Mouse (Mus musculus) natural killer cell, adult 2 months (primary cell): ENCODE results near the gene Lyst.
"Not testable (repeated sequence)": the region's sequence is repeated elsewhere in the genome, so short reads cannot be mapped to it uniquely, and the experiment has no call there.

Experiments used
- DNase-seq, 2 experiments: peaks; one replicate each; pipeline ENCODE4 v3.0.0; 2022; ENCODE audit warnings: low spot score in 2 of 2

The Lyst gene

GRCm38 (mm10) chr13:13590048-13591011, at the start of gene Lyst:
TSS of gene Lyst (plus strand) at chr13:13590397.
- DNase-seq, result peak; percentile 95

- DNase-seq, result not testable (repeated sequence)
These were observed 47.1 kb upstream of the Lyst start for GRCm38 (mm10) chr13:13543073-13543472.

DNA sequence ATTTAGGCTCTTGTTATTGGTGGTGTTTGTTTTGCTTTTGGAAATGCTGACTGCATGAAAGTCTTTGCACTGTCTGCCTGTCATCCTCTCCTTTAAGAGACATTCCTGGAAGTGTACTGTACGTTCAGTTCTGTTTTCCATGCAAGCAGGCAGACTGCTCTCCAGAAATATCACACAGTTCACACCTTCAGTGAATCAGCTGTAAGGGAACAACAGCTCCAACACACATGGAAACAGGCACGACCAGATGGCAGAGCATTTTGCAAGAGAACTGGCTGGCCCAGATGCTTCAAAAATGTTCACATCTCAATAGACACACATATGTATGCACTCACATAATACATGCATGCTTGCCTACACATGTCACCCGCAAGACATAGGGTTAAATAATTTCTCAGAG, 43.4 kb upstream of the Lyst start:
- DNase-seq, result no peak

DNA sequence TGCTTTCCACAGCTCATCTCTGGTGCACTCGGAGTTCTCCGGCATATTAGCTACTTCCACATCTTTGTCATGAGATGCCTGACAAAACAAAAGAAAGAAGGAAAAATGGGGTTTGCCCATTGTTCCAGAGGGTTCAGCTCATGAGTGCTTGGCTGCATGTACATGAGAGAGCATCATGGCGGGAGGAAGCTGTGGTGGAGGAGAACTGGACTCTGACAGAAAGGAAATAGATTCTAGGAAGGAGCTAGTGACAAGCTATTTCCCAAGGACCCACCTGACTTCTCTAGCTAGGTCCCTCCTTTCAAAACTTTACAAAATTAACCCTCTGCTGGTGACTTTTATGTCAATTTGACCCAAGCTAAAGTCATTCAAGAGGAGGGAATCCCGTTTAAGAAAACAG, 42.3 kb upstream of the Lyst start:
- no peak for DNase-seq

- DNase-seq, result no peak
These were observed 41.6 kb upstream of the Lyst start for GRCm38 (mm10) chr13:13548431-13549190.

DNA sequence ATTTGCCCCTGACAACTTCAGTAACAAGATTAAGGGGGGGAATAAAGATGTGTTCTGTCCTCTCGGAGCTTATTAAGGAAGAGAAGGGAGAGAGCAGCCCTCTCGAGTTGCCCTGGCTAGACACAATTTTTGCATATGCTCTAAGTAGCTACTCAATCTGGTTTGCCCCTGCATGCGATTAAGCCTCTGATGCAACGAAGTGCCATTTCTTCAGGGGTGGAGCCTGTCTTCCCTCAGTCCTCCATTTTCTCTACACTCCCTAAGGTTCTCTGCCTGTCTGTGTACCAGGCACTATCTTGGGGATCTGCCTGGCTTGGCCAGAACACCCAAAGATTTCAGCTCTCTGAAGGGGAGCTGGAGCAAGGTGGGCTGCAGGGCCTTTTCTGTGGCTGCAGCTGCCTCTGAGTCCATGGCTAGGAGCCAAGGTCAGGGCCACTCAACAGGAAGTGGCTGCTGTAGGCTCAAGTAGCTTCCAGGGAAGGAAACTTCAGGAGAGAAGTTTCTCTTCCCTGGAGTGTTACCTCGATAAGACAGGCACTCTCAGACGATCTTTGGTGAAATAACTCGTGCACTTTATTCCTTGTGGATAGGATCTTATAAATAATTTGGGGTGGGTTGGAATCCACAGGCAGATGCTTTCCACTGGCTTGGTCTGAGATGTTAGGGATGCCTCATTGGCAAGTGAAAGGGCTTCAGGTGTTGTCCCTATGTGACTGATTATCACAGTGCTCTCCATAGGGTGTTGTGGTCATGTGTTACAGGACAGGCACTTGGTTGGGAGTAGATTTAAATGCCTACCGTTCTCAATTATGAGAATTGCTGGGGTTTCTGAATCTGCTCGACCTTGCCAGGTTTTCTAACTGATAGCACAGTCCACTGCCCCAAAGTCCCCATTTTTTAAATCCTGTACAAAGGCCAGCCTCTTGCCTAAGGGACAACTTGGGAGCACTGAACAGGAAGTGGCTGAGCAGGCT, 40.2 kb upstream of the Lyst start:
- no peak for DNase-seq

DNA sequence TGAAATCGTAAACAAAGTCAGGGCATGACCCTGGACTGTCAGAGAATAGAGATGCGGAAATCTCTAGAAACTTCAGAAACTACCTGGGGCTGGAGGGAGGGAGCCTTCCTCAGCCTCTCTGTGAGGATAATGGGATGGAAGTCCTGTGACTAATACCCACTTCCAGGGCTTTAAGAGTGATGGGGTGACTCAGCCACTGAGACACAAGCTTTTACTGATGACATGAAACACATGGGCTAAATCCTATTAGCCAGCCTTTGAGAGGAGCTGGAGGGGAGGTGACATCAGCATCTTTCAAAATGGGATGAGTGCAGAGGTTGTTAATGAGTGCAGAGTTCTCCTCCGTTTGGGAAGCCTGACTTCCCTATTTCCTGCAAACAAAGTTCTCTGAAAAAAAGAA, 38.2 kb upstream of the Lyst start:
- no peak for DNase-seq

DNA sequence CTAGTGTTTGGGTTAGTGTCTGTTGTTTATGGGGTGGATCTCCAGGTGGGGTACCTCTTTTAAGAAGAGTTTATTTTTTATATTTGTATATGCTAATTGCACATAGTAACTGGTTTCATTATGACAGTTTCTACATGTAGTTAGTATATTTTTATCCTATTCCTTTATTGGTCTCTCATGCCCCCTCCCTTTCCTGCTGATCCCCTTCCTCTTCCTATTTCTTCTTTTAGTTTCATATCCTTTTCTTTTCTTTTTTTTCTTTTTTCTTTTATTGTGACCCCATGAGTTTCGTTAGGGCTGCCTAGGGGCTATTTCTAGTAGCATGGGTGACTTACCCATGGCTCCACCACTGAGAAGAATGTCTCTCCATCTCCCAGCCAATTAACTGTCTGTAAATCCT, 36.5 kb upstream of the Lyst start:
- DNase-seq, result no peak

GRCm38 (mm10) chr13:13555196-13555595, 35.0 kb upstream of the Lyst start:
- DNase-seq, result no peak

- no peak for DNase-seq
These were observed 33.0 kb upstream of the Lyst start for GRCm38 (mm10) chr13:13557001-13557743.

- DNase-seq, result no peak
These were observed 31.9 kb upstream of the Lyst start for GRCm38 (mm10) chr13:13558251-13558650.

DNA sequence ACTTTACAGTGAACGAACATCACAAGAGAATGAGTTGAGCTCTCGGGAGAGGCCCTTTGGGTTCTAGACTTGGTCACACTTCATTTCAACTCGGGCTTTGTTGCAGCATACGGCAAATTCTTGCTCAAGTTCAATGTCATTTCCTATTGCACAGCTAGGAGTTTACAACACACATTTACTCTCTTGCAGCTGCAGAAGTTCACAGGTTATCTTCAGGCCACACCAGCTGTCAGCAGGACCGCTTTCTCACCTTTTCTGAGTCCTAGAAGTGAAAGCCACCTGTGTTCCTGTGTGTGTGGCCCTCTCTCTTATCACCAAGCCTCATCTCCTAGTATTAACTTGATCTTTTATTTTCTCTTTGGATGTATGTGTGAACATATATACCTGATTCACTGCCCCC, 31.3 kb upstream of the Lyst start:
- no peak for DNase-seq

- DNase-seq, result no peak
These were observed 27.6 kb upstream of the Lyst start for GRCm38 (mm10) chr13:13562571-13562970.

DNA sequence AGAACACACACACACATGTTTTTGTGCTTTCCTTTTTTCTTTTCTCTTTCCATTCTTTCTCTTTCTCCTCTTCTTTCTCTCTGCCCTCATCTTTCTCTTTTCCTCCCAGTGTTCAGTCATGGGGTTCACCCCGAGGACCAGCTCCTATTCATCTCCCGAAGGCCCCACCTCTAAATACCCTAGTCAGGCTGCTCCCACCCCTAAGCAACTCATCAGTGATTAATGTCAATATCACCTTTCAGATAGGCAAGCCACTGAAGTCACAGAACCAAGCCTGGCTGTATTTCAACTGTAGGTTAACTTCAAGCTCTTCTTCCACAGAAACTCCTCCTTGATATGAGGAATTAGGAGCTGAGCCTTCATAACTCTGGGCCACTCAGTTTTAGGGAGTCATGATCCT, 26.1 kb upstream of the Lyst start:
- DNase-seq, result no peak

GRCm38 (mm10) chr13:13564541-13564940, 25.7 kb upstream of the Lyst start:
- peak; percentile 68 to 76 for DNase-seq

DNA sequence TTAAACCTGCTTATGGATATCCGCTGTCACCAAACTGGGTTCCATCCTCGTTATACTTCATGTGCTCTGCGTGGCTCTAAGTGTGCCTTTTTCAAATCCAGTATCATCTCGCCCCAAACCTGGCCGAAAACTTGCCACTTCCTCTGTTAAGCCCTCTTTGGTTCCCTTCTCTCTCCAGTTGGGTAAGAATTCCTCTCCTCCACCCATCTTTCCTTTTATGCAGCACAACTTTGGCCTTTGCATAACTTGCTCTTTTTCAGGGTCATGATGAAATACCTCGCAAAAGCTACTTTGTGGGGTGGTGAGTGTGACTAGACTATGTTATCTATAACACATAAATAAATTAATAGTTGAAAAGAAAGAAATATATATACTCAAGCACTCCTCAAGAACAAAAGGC, 22.6 kb upstream of the Lyst start:
- no peak for DNase-seq

DNA sequence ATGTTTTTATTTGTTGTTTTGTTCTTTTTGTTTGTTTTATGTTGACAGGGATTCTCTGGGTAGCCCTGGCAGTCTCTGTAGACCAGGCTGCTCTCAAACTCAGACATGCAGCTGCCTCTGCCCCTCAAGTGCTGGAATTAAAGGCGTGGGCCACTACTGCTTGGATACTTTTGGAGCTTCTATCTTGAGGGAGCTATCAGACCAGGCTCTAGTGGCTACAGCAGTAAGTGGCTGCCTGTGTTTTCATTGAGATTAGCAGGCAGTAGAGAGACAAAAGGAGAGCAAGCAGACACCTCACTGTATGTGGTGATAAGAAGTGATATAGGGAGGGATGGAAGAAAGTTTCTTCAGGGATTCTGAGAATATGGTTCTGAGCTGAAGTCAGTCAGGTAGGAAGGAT, 21.4 kb upstream of the Lyst start:
- DNase-seq, result no peak

DNA sequence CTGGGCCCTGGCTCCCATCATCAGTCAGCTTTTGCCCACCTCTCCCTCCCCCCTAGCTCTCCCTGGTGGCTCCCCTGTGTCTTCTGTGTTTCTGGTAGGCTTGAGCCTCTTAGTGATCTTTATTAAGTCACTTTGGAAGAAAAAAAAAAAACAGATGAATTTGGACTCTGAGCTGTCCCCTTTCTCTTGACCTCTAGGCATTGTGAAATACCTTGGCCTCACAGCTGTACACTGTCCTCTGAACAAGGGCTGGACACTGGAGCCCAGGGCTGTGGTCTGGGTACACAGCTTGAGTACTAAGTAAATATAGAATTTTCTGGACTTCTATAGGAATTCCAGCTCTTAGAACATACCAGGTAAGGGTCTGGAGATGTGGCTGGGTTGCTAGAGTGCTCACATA, 20.6 kb upstream of the Lyst start:
- DNase-seq, result no peak

DNA sequence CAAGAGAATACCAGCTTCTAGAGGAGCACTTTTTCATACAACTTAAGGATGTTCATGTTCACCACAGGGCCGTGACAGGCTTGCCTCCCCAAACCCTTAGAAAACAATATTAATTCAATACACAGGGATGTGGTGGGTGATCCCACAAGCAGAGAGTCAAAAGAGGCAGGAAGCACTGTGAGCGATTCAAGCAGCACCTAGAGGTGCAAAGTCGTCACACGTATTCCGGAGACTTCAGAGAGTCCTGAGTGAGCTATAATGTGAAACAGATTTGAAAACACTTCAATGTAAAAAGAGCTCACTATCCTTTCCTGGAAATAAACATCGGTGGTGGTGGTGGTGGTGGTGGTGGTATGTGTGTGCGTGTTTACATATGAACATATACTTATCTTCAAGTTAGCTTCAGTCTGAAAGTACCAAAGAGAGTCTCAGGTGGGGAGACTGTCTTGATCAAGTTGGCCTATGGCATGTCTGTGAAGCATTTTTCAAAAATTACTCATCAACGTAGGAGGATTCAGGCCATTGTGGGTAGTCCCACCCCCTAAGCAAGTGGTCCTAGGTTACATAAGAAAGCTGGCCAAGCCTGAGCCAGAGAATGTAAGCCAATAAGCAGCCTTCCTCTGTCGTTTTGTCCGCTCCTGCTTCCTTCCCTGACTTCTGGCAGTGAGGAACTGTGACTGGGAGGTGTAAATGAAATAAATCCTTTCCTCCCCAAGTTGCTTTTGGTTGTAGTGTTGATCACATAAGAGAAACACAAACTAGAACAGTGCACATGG, 17.9 kb upstream of the Lyst start:
- DNase-seq, result no peak

DNA sequence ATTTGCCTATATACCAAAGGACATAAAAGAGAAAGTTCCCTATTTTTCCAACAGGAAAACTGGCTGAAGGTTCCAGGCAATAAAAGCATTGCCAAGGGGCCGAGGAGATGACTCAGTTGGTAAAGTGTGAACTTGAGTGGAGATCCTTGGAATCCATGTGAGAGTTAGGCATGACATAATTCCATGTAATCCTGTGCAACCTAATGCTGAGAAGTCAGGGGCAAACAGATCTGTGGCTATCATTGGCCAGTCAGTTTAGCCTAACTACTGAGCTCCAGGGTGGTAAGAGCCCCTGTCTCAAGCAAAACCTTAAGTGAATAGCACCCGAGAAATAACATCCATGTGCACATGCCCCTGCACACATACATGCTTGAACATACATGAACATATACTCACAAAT, 17.3 kb upstream of the Lyst start:
- no peak for DNase-seq
